Mouse (Mus musculus): Measurements from ENCODE around the gene Mettl7b. TPM values are rescaled to one million over a fixed set of nuclear protein-coding genes. Genes with fewer than 3 reads are reported as not detected.
"Not testable (repeated sequence)": the region's sequence is repeated elsewhere in the genome, so short reads cannot be mapped to it uniquely, and the experiment has no call there.

Gene Mettl7b
- total RNA-seq (2021), result not detected
- long read RNA-seq, experiment 1, result 0 reads
- long read RNA-seq, experiment 2, result 0 reads

DNA sequence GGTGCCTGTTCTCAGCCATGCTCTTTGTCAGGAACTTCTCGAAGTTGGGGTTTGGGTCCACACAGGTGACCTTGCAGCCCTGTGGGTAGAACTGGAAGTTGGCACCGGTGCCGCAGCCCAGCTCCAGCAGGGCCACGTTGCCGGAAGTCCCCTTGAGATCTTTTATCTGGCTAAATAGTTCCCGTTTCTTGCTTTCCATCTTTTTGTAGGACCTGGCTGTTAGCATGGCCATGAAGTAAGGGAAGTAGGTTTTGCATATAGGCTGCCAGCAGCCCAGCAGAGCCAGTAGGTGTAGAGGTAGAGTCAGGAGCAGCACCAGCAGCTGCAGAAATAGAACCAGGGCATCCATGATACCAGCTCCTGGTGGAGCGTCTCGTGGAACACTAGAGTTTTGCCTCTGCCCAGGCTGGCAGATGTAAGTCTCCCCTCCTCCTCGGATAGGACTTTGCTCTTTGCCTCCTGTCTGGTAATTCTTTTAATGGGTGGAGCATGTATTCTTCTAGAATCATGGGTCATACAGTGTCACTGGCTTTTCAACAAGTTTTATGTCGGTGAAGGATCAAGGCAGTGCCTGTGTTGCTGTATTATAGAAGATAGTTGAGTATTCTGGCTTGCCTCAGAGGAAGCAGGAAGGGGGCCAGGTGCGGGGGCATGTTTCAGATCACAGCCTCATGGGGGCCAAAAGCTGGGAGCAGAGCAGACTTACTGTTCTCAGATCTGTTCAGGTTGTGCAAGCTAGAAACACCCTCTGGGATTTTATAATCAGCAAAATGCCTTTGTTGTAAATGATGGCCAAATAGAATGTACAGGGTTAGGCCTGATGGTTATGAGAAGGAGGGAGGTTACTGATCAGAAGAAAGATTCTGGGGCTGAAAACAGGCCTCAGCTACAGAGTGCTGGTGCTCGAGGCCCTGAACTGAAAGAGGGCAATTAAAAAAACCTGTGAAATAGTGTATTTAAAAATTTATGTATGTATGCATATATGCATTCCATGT lies at the start of gene Mettl7b:
Gene Mettl7b, minus strand, starts transcription at position 399 of the 995 bp plus-strand sequence.
- no peak for DNase-seq
- intact Hi-C loops (cut with DNase I), result no loop called here

DNA sequence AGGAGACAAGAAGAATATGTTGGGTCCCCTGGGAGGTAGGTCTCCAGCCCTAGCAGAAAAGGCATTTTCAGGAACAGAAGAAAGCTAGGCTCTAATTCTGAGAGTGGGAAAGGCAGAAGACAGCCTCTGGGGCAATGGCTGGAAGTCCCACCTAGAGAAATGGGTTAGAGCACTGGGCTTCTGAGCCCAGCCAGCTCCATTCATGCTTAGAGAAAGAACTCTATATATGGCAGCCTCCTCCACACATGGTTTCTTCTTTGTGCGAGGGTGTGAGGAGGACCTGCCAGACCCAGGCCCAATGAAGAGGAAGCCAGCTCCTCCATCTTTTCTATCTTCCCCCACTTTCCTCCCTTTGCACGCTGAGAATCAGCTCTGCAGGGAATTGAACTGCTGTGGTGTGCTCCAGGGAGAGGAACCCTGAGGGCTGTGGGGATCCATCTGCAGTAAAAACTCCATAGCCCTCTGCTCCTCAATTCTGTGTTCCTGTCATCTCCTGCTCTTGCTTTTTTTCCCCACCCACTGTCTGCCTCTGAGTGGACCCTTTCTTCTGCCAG lies 49.6 kb upstream of the Mettl7b start, which contains the start of gene Olfr763:
Gene Olfr763, plus strand, starts transcription at position 504 of the 554 bp plus-strand sequence.
- intact Hi-C loops (cut with DNase I), result no loop called here
- DNase-seq, result no peak

DNA sequence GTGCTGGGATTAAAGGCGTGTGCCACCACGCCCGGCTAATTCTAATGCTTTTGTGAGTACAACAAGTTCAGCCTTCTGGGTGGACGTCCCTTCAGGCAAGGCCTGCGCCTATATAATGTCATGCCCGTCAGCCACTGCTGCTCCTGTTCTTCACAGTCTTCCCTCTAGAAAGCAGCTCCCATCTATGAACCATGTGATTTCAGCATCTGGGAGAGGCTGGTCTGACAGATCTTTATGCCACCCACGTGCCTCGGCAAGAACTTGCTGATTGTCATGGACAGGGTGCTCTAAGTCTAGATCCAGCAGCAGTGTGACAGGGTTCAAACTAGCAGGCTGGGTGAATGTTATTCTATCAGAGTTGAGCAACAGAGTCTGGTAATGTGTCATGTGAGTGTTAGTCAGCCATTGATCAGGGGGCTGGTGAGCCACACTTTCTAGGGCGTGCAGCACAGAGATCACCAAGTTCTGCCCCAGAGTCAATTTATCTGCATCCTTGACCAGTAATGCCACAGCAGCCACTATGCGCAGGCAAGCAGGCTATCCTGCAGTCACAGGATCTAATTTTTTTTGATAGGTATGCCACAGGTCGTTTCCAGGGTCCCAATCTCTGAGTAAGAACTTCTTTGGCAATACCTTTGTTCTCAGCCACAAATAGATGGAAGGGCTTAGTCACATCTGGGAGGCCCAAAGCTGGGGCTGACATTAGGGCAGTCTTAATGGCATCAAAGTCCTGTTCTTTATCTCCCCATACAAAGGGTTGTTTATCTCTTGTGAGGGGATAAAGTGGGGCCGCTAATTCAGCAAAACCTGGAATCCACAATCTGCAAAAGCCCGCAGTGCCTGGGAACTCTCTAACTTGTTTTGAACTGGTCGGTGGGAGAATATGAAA lies 43.5 kb upstream of the Mettl7b start:
- intact Hi-C loops (cut with DNase I), result no loop called here
- DNase-seq, result no peak

DNA sequence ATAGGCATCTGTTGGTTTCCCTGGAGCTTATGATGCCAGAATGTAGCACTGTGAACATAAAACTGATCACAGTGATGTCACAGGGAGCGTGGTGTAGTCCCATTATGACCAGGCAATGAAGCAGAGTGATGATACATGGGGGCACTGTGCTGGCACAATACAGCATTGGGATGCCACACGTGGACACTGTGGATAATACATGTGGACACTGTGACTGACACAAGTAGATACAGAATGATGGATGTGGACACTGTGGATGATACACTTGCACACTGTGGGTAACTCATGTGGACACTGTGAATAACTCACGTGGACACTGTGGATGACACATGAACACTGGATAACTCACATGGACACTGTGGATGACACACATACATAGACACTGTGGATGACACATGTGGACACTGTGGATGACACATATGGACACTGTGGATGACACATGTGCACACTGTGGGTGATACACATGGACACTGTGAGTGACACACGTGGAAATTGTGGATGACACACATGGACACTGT lies 35.8 kb upstream of the Mettl7b start:
- intact Hi-C loops (cut with DNase I), result no loop called here
- no peak for DNase-seq

DNA sequence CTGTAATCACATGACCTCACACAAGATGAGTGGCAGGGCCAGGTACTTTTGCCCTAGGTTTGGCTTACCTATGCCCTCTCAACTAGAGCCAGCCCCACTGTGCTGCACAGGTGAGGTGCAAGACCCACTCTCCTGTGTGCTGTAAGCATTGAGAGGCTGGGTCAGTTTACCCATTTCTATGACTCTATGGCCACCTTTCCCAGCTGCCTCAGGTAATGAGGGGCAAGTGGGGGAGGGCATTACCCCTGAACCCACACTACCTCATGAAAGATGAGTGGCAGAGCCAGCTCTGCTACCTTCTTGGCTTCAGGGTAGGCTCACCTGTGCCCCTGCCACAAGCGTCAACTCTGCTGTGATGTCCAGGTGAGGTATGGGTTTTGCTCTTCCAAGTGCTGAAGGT lies 35.0 kb upstream of the Mettl7b start:
- no peak for DNase-seq
- intact Hi-C loops (cut with DNase I), result no loop called here

DNA sequence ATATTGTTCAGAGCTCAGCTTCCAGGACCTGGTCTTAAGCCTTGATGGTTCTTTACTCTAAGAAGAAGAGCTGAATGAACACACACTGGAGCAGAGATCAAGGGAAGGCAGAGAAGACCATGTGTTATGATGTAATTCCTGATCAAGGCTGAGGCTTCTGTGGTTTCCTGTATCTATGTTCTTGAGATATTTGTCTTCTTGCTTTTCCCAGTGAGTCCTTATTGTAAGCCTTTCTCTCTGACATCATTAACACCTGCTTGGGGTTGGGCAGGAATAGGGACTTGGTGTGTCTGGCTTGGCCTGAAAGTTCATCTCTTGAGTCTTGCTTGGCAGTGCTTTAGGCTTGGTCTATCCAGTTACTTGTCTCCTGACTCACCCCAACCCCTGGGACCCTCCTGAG lies 30.2 kb upstream of the Mettl7b start:
- intact Hi-C loops (cut with DNase I), result no loop called here
- DNase-seq, result no peak

DNA sequence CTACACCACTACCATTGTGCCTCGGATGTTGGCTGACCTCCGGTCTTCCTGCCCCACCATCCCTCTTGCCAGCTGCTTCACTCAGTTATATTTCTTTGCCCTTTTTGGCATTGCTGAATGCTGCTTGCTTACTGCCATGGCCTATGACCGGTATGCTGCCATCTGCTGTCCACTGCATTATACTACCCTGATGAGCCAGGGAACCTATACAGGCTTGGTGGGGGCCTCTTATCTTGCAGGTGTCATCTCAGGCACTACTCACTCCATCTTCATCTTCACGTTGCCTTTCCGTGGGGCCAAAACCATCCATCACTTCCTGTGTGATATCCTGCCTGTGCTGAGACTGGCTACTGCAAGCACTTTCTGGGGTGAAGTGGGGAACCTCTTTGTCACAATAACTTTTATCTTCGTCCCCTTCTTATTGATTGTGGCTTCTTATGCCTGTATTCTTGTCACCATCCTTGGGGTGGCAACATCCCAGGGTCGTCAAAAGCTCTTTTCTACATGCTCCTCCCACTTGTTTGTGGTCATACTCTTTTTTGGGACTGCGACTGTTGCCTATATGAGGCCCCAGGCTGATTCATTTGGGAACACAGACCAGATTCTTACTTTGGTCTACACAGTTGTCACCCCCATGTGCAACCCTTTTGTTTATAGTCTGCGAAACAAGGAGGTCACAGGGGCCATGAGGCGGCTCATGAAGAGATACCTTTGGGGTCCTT lies 29.5 kb upstream of the Mettl7b start:
- intact Hi-C loops (cut with DNase I); DNase-seq: not testable (repeated sequence)

DNA sequence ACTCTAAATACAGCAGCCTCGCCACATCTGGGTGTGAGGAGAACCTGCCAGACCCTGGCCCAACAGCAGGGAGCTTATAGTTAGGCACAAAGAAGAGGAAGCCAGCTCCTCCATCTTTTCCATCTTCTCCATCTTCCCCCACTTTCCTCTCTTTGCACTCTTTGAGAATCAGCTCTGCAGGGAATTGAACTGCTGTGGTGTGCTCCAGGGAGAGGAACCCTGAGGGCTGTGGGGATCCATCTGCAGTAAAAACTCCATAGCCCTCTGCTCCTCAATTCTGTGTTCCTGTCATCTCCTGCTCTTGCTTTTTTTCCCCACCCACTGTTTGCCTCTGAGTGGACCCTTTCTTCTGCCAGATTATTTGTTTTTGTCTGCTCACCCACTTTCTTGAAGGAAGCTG lies 28.3 kb upstream of the Mettl7b start, which contains the start of gene Olfr9:
Gene Olfr9, plus strand, starts transcription at position 301 of the 400 bp plus-strand sequence.
- DNase-seq; intact Hi-C loops (cut with DNase I): not testable (repeated sequence)

DNA sequence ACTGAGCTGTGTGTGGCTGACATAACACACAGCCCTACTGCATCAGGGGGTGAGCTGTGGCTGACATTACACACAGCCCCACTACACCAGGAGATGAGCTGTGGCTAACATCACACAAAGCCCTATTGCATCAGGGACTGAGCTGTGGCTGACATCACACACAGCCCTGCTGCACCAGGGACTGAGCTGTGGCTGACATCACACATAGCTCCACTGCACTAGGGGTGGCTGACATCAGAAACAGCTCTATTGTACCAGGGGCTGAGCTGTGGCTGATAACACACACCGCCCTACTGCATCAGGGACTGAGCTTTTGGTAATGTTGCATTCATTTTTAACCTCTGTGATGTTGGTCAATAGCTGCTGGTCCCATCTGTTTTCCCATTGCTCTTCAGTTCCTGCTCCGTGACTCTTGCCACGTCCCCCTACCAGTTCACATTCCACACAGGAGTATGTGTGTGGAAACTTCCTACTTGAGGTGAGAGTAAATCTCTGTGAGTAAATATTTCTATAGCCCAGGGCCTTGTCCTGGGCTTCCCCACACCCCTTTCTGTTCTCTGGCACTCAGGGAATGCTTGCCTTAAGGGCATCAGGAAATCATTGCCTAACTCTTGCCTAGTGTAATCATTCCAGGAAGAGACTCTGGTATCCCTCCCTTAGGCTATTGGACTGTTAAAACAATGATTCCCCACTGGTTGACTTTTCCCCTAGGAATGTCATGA lies 20.0 kb upstream of the Mettl7b start:
- intact Hi-C loops (cut with DNase I), result no loop called here
- DNase-seq, result no peak

DNA sequence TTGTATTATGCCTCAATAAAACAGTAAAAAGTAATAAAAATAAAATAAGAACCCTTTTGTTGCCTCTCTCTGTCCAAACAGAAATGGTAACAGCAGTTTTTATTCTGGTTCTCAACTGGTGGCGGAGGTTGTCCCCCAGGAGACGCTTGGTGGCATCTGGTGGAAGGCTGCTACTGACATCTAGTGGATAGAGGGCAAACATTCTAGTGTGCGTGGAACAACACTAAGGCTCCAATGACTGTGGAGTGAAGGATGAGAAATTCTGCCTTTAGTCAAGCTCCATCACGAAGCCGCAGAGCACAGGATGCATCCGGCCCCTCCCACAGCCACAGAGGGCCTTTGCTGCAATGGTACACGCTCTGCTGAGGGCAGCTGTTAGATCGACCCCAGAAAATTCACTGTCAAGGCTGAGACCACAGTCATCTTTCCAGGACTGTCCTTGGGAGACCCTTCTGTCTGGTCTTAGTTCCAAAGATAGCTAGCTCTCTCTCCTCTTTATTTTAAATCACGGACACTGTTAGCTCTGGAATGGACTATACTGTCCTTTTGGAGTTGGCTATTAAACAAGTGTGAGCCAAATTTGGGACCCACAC lies 16.8 kb upstream of the Mettl7b start:
- intact Hi-C loops (cut with DNase I), result loop anchor here (5.0 to 10.0 kb wide), 3 partner anchors 60 to 243 kb away; no protein-coding TSS in a partner anchor

DNA sequence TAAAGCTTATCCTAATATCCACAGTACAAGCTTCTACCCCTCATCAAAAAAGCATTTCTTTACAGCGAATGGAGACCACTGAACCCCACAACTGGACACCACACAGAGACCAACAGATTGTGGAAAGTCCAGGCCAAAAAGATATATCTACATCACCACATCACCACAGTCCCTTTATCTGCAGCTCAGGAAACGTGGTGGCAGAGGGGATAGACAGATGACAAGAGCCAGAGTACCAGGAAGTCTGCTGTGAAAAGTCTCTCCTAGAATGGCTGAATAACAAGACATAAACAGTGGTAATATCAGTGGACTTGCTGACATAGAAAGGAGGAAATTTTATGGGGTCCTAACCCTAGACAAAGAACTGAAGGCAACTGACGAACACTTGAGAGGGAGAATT lies 15.6 kb upstream of the Mettl7b start:
- intact Hi-C loops (cut with DNase I), result loop anchor here (5.0 to 10.0 kb wide), 3 partner anchors 59 to 242 kb away; no protein-coding TSS in a partner anchor
- no peak for DNase-seq

More for the DNA sequence above, 16.8 kb upstream of the Mettl7b start:
- DNase-seq, result peak; percentile 40 to 59

DNA sequence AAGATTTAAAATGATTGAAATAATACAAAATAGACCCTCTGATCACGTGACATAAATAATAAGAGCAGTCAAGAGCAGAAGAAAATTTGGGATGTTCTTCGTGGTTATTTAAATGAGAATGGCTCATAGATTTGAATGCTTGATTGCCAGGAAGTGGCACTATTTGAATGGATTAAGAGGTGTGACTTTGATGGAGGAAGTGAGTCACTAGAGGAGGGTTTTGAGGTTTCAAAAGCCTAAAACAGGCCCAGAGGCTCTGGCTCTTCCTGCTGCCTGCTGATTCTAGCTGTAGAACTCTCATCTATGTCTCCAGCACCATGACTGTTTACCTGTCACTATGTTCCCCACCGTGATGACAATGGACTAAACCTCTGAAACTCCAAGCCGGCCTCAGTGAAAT lies 12.1 kb upstream of the Mettl7b start:
- intact Hi-C loops (cut with DNase I), result loop anchor here (10.0 kb wide), 1 partner anchor 238 kb away; no protein-coding TSS in a partner anchor
- DNase-seq, result no peak

DNA sequence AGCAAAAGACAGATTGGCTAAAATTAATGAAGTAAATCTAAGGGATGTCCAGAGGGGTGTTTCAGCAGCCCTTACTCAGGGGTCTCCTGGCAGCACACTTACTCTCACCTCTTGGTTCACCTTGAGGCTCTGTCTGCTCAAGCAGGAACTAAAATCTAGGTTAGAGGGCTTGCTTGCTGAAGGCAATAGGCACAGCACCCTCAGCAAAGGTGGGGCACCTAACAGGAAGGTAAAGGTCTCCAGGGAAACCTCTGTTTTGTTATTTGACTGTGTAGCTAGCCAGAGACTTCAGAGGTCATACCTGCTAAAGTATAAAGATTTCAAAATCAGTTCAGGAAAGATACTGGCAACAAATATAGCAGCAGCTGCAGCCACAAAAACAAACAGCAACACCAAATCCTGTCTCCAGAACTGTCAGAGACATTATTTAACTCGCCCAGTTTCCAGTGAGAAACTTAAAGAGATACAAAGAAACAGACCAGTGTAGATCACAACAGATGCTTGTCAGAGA lies 10.0 kb upstream of the Mettl7b start:
- DNase-seq, result no peak
- intact Hi-C loops (cut with DNase I), result loop anchor here (10.0 kb wide), 1 partner anchor 236 kb away; no protein-coding TSS in a partner anchor

DNA sequence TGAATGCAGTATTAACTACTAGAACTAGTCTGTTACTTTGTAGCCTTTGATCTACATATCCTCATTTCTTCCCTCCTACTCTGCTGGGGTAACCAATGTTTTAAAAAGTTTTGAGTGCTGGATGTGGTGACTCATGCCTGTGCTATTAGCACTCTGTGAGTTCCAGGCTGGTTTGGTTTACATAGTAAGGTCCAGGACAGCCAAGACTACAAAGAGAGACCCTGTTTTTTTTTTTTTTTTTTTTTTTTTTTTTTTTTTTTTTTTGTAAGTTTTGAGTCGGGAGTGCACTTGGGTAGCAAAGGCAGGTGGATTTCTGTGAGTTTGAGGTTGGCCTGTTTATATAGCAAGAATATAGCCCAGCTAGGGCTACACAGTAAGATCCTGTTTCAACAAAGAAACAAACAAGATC lies 7.6 kb upstream of the Mettl7b start:
- no peak for DNase-seq
- intact Hi-C loops (cut with DNase I), result no loop called here

DNA sequence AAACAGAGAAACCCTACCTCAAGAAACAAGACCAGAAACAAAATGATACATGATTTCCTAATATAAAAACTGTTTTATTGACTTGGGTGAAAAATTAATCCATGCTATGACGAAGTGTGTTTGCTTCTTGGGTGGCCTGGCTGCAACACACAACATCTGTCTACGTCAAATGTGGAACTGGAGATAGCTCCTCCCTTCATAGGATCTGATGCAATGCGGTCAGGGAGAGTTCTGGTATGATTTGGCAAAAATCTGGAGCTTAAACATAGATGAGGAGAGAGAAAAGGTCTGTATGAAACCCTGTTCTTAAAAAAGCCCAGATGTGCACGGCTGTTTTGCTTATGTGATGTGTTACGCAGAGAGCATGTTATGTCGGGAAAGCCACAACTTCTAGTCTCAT lies 5.1 kb upstream of the Mettl7b start:
- intact Hi-C loops (cut with DNase I), result no loop called here
- no peak for DNase-seq

DNA sequence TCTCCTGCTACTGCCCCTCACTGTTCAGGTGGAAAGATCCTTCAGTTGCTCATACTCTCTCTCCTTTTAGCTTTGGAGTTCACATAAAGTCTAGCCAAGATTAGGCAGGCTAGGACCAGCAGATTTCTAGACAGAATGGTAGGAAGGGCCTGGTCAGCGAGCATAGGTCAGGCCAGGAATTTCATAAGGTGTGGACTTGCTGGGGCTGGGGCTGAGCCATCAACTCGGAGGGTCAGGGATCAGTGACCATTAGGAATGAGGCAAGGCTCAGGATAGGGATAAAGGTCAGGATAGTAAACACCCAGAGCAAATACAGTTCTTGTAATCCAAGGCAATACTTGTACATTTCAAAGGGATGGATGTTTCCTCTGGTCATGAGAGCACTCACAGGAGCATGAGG lies 4.2 kb upstream of the Mettl7b start:
- intact Hi-C loops (cut with DNase I), result no loop called here
- no peak for DNase-seq

DNA sequence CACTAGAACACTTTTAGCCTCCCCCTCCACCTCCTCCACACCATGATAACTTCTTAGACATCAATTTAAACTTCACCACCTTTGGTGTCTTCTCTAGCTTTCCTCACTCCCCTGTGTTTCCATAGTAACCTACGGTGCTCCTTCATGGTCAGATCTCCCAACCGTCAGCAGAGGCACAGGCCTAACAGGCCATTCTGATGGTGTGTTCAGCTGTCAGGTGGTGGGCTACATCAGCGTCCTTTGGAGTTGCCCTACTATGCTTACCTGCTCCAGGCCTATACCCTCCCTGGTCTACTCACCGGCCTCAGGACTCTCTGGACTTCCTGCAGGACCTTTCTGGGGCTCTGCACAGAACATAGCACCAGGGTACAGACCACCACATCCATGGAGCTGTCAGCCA lies 646 bp downstream of the Mettl7b start:
- no peak for DNase-seq
- intact Hi-C loops (cut with DNase I), result no loop called here

DNA sequence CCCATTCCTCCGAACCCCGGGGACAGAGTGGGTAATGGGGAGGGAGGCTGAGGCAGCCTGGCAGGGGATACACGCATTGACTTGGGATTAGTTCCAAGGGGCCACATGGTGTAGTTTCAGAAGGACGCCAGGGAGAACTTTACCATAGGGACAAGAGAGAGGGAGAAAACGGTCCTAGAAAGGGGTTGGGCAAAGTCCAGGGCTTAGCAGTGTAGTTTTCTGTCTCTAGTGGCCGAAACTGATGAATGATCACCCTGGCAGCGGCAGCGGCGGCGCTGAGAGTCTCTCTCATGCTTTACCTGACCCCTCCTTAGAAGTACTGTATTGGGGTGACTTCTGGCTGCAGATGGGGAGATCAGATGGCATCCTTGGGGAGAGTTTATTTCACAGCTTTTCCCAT lies 2.4 kb downstream of the Mettl7b start:
- intact Hi-C loops (cut with DNase I), result no loop called here
- no peak for DNase-seq

Measured in heart, postnatal 14 days (tissue).